Mouse (Mus musculus) limb, embryonic 11.5 days (tissue): Measurements from ENCODE around the gene Ppat. TPM values are rescaled to one million over a fixed set of nuclear protein-coding genes. Genes with fewer than 3 reads are reported as not detected.

Experiments used
- ATAC-seq: fragments of 200-750 bp; cut with Nextera tagmentation; 2 replicates; pipeline ENCODE4 v1.8.0; 2017; ENCODE audit warnings: low read depth; ENCODE audit not compliant: insufficient number of reproducible peaks, low FRiP score, low TSS enrichment
- DNase-seq: peaks from one replicate; pipeline ENCODE4 v3.0.0-alpha.2; 2015; ENCODE audit warnings: low spot score
- H3K27ac ChIP-seq: fragments of 300-500 bp; sonication (generic); replicated peaks from 2 replicates; pipeline ENCODE4 v1.5.1; 2014; ENCODE audit warnings: low read depth, mild to moderate bottlenecking, low read length
- H3K27me3 ChIP-seq: fragments of 300-500 bp; sonication (generic); 2 replicates; pipeline ENCODE4 v1.6.1; 2014; ENCODE audit warnings: mild to moderate bottlenecking, low read length, mixed read lengths; ENCODE audit not compliant: control insufficient read depth, insufficient read depth
- H3K36me3 ChIP-seq: fragments of 300-500 bp; sonication (generic); 2 replicates; pipeline ENCODE4 v1.6.1; 2014; ENCODE audit warnings: mild to moderate bottlenecking, low read length, moderate library complexity, mixed read lengths; ENCODE audit not compliant: control insufficient read depth, insufficient read depth
- H3K4me1 ChIP-seq: fragments of 300-500 bp; sonication (generic); 2 replicates; pipeline ENCODE4 v1.6.1; 2014; ENCODE audit warnings: low read length, mixed read lengths; ENCODE audit not compliant: control insufficient read depth, insufficient read depth
- H3K4me2 ChIP-seq: fragments of 300-500 bp; sonication (generic); 2 replicates; pipeline ENCODE4 v1.6.1; 2014; ENCODE audit warnings: low read depth, mild to moderate bottlenecking, moderate library complexity; ENCODE audit not compliant: severe bottlenecking
- H3K4me3 ChIP-seq: fragments of 300-500 bp; sonication (generic); 2 replicates; pipeline ENCODE4 v1.5.1; 2014; ENCODE audit warnings: low read depth, low read length
- H3K9ac ChIP-seq: fragments of 300-500 bp; sonication (generic); 2 replicates; pipeline ENCODE4 v1.6.1; 2014; ENCODE audit warnings: mild to moderate bottlenecking, low read length
- H3K9me3 ChIP-seq: fragments of 300-500 bp; sonication (generic); 2 replicates; pipeline ENCODE4 v1.6.1; 2016; ENCODE audit warnings: low read length; ENCODE audit not compliant: control insufficient read depth
- WGBS: fragments of 180-500 bp; shearing (Covaris S2); extraction: QIAGEN DNeasy Blood & Tissue Kit; methylation state at CpG from one replicate; pipeline ENCODE4 v1.1.7; 2014; 5-methylcytosine and 5-hydroxymethylcytosine counted together
- polyA plus RNA-seq: library from polyadenylated mRNA; unstranded; fragments of >200 nt; fragmentation: Nextera tagmentation; extraction: Ambion mirVana; gene quantifications from 2 replicates; pipeline ENCODE4 v1.2.1, GENCODE M21; 2014

Gene Ppat
- polyA plus RNA-seq, 1 experiment from 2014 or later: 42.5 TPM

DNA sequence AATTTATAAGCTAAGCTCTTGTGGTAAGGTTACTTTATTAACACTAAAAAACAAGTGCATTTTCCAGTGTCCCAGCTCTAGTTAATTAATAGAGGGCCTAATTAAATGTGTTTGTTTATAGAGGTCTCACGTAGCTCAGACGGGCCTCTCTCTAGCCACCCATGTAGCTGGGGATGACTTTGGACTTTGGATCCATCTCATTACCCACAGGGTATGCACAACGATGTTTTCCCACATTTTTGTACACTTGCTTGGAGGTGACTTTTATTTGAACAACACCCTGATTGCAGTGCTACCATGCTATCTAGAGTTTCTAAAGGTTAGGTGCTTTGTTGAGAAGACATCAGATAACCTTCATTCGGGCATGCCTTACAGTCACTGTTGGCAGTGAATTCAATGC, 8.9 kb downstream of the Ppat start:
- H3K27ac ChIP-seq: no peak overlapping the region
- no peak for ATAC-seq
- 87% methylated on average over 4 of the region's 4 CpGs for WGBS
- H3K36me3 ChIP-seq: peaks cover 8% of the 10 kb centered on the region
- H3K9me3 ChIP-seq: no peaks in the 10 kb centered on the region
- no peak for DNase-seq
- H3K9ac ChIP-seq: no peak overlapping the region
- no peaks in the 10 kb centered on the region; the same call in 1 of the 2 replicates for H3K4me1 ChIP-seq
- H3K4me3 ChIP-seq: no peak overlapping the region
- no peak overlapping the region for H3K4me2 ChIP-seq
- no peaks in the 10 kb centered on the region for H3K27me3 ChIP-seq

DNA sequence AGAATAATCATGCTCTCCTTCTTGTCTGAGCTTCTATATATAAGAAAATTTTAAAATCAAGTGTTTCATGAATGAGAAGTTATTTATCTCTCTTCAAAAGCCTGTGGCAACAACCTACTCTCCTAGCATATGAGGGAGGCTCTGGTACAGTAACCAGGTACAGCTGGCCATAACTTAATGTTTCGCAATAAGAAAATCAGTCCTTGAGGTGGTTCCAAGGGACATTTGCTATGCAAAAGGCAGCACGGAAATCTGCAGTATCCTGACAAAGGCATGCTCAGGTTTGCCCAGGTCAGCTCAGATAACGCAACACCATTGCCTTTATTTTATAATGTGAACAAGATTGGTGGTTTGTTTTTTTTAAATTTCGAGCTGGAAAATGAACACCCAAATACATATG, 9.4 kb downstream of the Ppat start:
- 92% methylated on average over 4 of the region's 4 CpGs for WGBS
- Histone ChIP-seq H3K4me3 (no peak overlapping the region), H3K36me3 (peaks cover 8% of the 10 kb centered on the region; the same call in 1 of the 2 replicates)

DNA sequence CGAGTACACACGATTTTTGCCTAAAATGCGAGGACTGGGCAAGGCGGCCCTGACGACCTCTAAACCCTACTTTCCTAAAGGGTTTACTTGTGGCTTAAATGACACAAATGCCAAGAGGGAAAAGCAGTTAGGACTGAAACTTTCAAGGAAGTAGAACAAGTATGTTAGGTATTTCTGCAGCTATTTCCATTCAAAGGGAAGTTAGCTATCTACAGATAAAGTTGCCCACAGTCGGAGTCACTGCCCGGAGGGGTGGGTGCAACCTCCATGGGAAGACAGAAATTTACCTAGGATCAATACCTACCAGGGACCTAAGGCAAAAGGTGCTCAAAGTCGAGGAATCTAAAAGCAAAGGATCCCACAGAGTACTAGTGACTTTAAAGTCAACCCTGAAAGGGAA, 11.7 kb downstream of the Ppat start:
- 95% methylated on average over 8 of the region's 8 CpGs for WGBS
- no peak for DNase-seq
- no peak for ATAC-seq
- Histone ChIP-seq H3K4me3 (no peak overlapping the region), H3K4me2 (no peak overlapping the region), H3K4me1 (no peaks in the 10 kb centered on the region; the same call in 1 of the 2 replicates), H3K9me3 (no peaks in the 10 kb centered on the region), H3K27me3 (no peaks in the 10 kb centered on the region), H3K9ac (no peak overlapping the region), H3K36me3 (peaks cover 8% of the 10 kb centered on the region; the same call in 1 of the 2 replicates), H3K27ac (no peak overlapping the region)

More for the DNA sequence above, 9.4 kb downstream of the Ppat start:
- DNase-seq: no peak
- H3K27ac ChIP-seq: no peak overlapping the region
- no peaks in the 10 kb centered on the region; the same call in 1 of the 2 replicates for H3K4me1 ChIP-seq
- ATAC-seq: no peak
- H3K4me2 ChIP-seq: no peak overlapping the region
- H3K9ac ChIP-seq: no peak overlapping the region
- no peaks in the 10 kb centered on the region for H3K9me3 ChIP-seq
- no peaks in the 10 kb centered on the region for H3K27me3 ChIP-seq

DNA sequence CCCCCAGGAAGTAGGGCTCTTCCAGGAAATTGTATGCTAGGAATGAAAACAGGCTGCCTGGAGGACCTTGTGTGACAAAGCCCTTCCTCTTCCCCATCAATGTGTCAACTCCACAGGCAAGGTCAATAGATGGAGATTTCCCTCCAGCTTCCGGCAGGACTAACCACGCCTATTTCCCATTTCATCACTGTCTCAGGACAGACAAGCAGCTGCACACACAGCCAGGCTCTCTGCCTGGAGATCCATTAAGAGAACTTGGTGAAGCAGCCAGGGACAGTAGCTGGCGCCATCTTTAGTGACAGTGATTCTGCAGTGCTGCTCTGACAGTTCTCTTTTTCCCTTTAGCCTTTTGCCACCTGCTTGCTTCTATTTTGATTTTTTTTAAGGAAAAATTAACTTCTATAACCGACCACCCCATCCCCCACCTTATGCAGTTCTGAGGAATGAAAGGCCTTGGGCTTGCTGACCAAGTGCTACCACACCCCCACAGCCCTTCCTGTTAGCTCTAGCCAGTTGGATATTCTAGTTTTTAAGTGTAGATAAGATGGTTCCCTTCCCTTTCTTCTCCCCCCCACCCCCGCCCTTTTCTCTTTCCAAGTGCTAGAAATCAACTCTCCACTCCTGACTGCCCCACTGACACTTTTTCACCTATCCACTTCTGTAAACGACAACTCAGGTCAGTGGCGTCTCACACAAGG, 22.0 kb downstream of the Ppat start:
- ATAC-seq (no peak), DNase-seq (no peak)
- Histone ChIP-seq H3K9ac (no peak overlapping the region), H3K9me3 (no peaks in the 10 kb centered on the region), H3K4me3 (no peak overlapping the region), H3K27me3 (no peaks in the 10 kb centered on the region), H3K4me1 (no peaks in the 10 kb centered on the region), H3K27ac (no peak overlapping the region), H3K4me2 (no peak overlapping the region), H3K36me3 (peaks cover 13% of the 10 kb centered on the region; the same call in 1 of the 2 replicates)
- 75% methylated on average over 7 of the region's 7 CpGs for WGBS

DNA sequence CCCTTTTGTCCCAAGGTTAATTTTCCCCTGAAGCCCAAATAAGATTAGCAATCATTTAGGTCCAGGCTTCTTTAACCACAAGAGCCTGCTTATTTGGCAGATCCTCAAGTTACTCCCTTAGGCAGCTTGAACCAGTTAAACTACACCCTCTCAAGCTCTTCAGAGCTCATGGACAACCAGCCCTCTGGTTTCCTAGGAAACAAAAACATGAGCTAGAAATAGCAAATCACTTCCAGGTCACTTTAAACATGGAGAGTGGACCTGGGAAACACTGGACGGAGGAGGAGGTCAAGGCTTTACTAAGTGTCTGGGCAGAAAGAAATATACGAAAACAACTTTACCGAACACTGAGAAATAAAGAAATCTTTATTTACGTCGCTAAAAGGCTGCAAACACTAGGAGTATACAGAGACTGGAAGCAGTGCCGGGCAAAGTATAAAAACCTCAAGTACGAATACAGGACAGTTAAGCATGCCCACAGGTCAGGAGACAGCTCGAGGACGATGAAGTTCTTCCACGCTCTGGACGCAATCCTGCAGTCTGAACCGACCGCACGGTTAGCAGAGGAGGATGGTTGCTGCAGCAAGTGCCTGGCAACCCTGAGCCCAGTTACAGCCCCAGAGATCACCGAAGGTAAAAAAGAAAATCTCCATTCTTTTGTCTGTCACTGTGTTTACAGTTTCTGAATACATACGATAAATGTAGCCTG, 23.1 kb downstream of the Ppat start:
- Histone ChIP-seq H3K9ac (no peak overlapping the region), H3K27ac (no peak overlapping the region; the same call in 1 of the 2 replicates), H3K4me1 (no peaks in the 10 kb centered on the region), H3K9me3 (no peaks in the 10 kb centered on the region), H3K4me2 (no peak overlapping the region), H3K36me3 (peaks cover 16% of the 10 kb centered on the region; the same call in 1 of the 2 replicates), H3K27me3 (no peaks in the 10 kb centered on the region), H3K4me3 (no peak overlapping the region)
- 84% methylated on average over 16 of the region's 16 CpGs for WGBS
- ATAC-seq (no peak), DNase-seq (no peak)

DNA sequence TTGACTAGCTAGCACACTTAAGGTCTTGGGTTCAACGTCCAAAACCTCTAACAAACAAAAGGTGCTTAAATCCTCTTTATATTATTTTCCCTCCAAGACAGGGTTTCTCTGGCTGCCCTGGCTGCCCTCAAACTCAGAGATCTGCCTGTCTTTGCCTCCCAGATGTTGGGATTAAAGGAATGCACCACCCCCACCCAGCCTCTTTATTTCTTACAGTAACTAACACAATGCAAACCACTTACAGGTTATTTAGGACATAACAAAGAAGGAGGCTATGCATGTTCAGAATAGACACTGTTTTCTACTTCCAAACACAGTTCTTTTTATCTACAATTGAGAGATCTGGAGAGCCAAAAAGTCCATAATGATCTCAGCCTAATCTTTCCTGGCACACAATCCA, 27.1 kb downstream of the Ppat start:
- no peaks in the 10 kb centered on the region for H3K27me3 ChIP-seq
- H3K9ac ChIP-seq: no peak overlapping the region
- peaks cover 17% of the 10 kb centered on the region; the same call in 1 of the 2 replicates for H3K36me3 ChIP-seq
- ATAC-seq (no peak), DNase-seq (no peak)
- WGBS: 86% methylated on average over 1 of the region's 1 CpGs
- no peaks in the 10 kb centered on the region for H3K4me1 ChIP-seq
- H3K27ac ChIP-seq: no peak overlapping the region
- no peak overlapping the region for H3K4me2 ChIP-seq
- no peaks in the 10 kb centered on the region for H3K9me3 ChIP-seq
- H3K4me3 ChIP-seq: no peak overlapping the region

DNA sequence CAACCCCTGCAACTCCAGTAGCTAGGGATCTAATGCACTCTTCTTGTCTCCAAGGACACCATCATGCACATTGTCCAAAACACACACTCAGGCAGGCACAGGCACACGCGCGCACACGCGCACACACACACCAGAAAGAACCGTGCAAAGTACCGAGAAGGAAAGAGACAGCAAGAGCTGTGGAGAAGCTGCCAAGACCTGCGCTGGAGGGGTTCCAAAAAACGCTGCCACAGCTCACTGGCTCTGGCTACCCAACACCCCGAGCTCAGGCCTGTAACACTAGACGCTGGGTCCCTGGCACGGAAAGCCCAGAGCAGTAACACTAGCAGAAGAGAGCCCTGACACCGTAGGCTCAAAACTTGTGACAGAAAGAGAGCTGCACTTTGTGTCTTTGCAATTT, 27.9 kb downstream of the Ppat start:
- Histone ChIP-seq H3K27me3 (no peaks in the 10 kb centered on the region), H3K4me3 (no peak overlapping the region), H3K36me3 (peaks cover 21% of the 10 kb centered on the region), H3K9ac (no peak overlapping the region; the same call in 1 of the 2 replicates), H3K4me1 (no peaks in the 10 kb centered on the region), H3K9me3 (no peaks in the 10 kb centered on the region), H3K27ac (no peak overlapping the region), H3K4me2 (no peak overlapping the region)
- ATAC-seq (no peak), DNase-seq (no peak)
- WGBS: 96% methylated on average over 13 of the region's 13 CpGs

DNA sequence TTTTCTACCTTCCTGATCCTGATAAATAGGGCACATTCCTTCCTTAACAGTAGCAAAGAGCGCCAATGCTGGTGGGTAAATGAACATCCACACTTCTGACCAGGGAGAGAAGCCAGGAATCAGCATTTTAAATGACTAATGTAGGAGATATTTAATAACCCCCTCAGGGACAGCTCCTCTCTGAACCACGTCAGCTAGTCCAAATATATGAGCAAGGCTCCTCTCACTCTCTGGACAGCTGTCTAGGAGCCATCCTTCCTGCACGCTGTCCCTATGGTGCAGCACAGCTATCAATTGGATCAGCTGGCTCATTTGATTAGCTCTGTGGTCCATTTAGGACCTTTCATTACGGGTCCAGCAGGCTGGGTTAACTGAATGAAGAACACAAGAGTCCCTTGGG, 28.5 kb downstream of the Ppat start:
- no peak overlapping the region for H3K27ac ChIP-seq
- H3K27me3 ChIP-seq: no peaks in the 10 kb centered on the region
- no peak for ATAC-seq
- no peaks in the 10 kb centered on the region for H3K9me3 ChIP-seq
- no peak overlapping the region for H3K4me2 ChIP-seq
- H3K9ac ChIP-seq: no peak overlapping the region
- peaks cover 23% of the 10 kb centered on the region for H3K36me3 ChIP-seq
- H3K4me3 ChIP-seq: no peak overlapping the region
- 88% methylated on average over 4 of the region's 4 CpGs for WGBS
- no peak for DNase-seq
- no peaks in the 10 kb centered on the region for H3K4me1 ChIP-seq
